Mouse (Mus musculus) liver, embryonic 14.5 days (tissue): ENCODE data around the gene Chst8.

ENCODE experiments used
- CTCF ChIP-seq: IDR thresholded peaks from 2 replicates; pipeline ENCODE4 v1.5.1; 2016; ENCODE audit warnings: antibody characterized with exemption, low read depth, control low read depth
- EP300 ChIP-seq: IDR thresholded peaks from 2 replicates; pipeline ENCODE4 v1.6.1; 2016; ENCODE audit warnings: antibody characterized with exemption, low read depth

DNA sequence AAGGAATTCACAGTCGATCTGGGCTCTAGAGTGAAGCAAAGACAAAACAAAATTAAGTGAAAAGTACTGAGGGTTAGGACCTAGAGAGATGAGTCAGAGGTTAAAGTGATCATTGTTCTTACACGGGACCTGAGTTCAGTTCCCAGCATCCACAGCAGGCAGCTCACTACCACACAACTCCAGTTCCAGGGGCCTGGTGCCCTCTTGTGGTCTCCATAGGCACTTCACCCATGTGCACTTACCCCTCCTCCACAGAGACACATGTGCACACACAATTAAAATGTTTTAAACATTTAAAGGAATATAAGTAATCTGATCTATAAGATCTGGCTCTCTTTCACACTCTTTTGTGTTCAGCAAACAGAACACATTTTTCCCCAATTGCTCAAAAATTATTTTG is 31.3 kb downstream of the Chst8 start:
- TF ChIP-seq CTCF (peak; percentile 40), EP300 (no peak)
